Mouse (Mus musculus) liver, embryonic 14.5 days (tissue): ENCODE results near the gene Speg. TPM values are rescaled to one million over a fixed set of nuclear protein-coding genes. Genes with fewer than 3 reads are reported as not detected.

Experiments
- ATAC-seq: fragments of 200-750 bp; cut with Nextera tagmentation; 2 replicates; pipeline ENCODE4 v1.8.0; 2017; ENCODE audit warnings: moderate number of reproducible peaks, mild to moderate bottlenecking, moderate library complexity; ENCODE audit not compliant: insufficient read depth
- DNase-seq, 3 experiments: peaks; one replicate each; pipeline ENCODE4 v3.0.0-alpha.2; 2012 to 2013; ENCODE audit warnings: low read depth in 3 of 3, low spot score in 3 of 3
- H3K27ac ChIP-seq: fragments of 300-500 bp; sonication (generic); 2 replicates; pipeline ENCODE4 v1.5.1; 2014; ENCODE audit warnings: moderate library complexity, mild to moderate bottlenecking, control low read depth, inconsistent platforms
- H3K27me3 ChIP-seq: fragments of 300-500 bp; sonication (generic); 2 replicates; pipeline ENCODE4 v1.6.1; 2014; ENCODE audit warnings: mild to moderate bottlenecking, low read length, moderate library complexity; ENCODE audit not compliant: control insufficient read depth, insufficient read depth
- H3K36me3 ChIP-seq: fragments of 300-500 bp; sonication (generic); replicated peaks from 2 replicates; pipeline ENCODE4 v1.6.1; 2014; ENCODE audit warnings: low read depth; ENCODE audit not compliant: control insufficient read depth, insufficient read depth
- H3K4me1 ChIP-seq, 2 experiments: fragments of 200-500 bp in 1 of 2; fragments of 300-500 bp in 1 of 2; sonication (generic) in 1 of 2; replicated peaks; 2 replicates each; pipeline ENCODE4 v1.6.1; 2012 to 2014; ENCODE audit warnings: antibody characterized with exemption in 1 of 2, inconsistent platforms in 1 of 2, low read length in 1 of 2; ENCODE audit not compliant: control insufficient read depth in 2 of 2, insufficient read depth in 2 of 2
- H3K4me2 ChIP-seq: fragments of 300-500 bp; sonication (generic); 2 replicates; pipeline ENCODE4 v1.6.1; 2014; ENCODE audit warnings: low read depth, mild to moderate bottlenecking, control low read depth, moderate library complexity
- H3K4me3 ChIP-seq, 2 experiments: fragments of 200-500 bp in 1 of 2; fragments of 300-500 bp in 1 of 2; sonication (generic) in 1 of 2; 2 replicates each; pipeline ENCODE4 v1.5.1; 2012 to 2014; ENCODE audit warnings: low read depth in 2 of 2, low read length in 2 of 2, mild to moderate bottlenecking in 2 of 2, control low read depth in 1 of 2, inconsistent platforms in 1 of 2, moderate library complexity in 1 of 2; ENCODE audit not compliant: insufficient read depth in 1 of 2
- H3K9ac ChIP-seq: fragments of 300-500 bp; sonication (generic); replicated peaks from 2 replicates; pipeline ENCODE4 v1.6.1; 2014; ENCODE audit warnings: mild to moderate bottlenecking, control low read depth, moderate library complexity
- H3K9me3 ChIP-seq: fragments of 300-500 bp; sonication (generic); 2 replicates; pipeline ENCODE4 v1.6.1; 2016; ENCODE audit warnings: low read length, mixed read lengths; ENCODE audit not compliant: control insufficient read depth
- CTCF ChIP-seq: IDR thresholded peaks from 2 replicates; pipeline ENCODE4 v1.5.1; 2016; ENCODE audit warnings: antibody characterized with exemption, low read depth, control low read depth
- EP300 ChIP-seq: IDR thresholded peaks from 2 replicates; pipeline ENCODE4 v1.6.1; 2016; ENCODE audit warnings: antibody characterized with exemption, low read depth
- WGBS: fragments of 180-500 bp; shearing (Covaris S2); extraction: QIAGEN DNeasy Blood & Tissue Kit; methylation state at CpG from one replicate; pipeline ENCODE4 v1.1.7; 2014; ENCODE audit not compliant: insufficient replicate concordance; 5-methylcytosine and 5-hydroxymethylcytosine counted together
- polyA plus RNA-seq, 2 experiments: library from polyadenylated mRNA; depleted of rRNA in 1 of 2; stranded (reverse) in 1 of 2; unstranded in 1 of 2; fragments of >200 nt; fragmentation: Nextera tagmentation in 1 of 2; extraction: Ambion mirVana in 1 of 2; gene quantifications; 2 replicates each; pipeline versions ENCODE4 v1.2.1 to v1.2.3; 2012 to 2014

Speg gene
- polyA plus RNA-seq, 2 experiments, result 8.4 to 8.5 TPM

DNA sequence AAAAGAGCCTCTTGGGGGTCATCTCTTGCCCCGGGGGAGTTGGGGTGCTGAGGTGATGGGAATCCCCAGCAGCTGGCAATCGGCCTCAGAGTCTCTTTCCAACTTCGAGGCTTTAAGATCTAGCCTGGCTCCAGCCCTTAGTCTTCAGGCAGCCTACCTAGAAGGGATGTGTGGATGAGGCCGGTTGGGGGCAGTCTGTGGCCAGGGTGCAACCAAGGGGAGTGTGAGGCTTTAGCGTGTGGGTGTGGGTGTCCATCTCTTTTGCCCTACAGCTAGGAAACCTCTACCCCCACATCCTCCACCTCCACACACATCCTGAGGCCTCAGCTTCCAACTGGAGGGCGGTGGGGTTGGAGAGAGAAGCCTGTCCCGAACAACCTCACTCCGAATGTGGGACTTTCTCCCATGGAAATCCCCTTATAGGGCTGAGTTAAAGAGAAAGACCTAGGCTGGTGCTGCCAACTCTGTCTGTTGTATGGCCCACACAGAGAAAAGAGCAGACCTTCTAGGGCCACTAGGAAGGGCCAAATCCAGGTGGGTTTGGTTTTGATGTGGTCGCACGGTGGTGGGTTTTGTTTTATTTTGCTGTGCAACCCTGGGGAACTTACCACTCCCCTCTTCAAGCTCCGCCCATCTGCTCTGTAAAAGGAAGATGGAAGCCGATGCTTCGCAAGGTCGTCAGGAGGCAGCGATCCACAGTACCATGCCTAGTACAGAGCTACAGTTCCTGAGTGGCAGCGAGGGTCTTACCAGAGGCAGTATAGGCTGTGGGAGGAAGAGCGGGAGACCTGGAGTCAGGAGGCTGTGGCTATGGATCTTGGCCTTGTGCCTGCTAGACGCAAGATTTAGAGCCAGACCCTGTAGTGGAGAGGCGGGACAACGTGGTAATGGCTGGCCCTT is 29.8 kb upstream of the Speg start:
- no peak for ATAC-seq
- DNase-seq, result no peak
- no peak for TF ChIP-seq CTCF
- no peak for TF ChIP-seq EP300
- Histone ChIP-seq H3K36me3 (no peaks in the 10 kb centered on the region), H3K27ac (no peak overlapping the region), H3K4me1 (no peaks in the 10 kb centered on the region; a peak in 1 of 4 replicates), H3K27me3 (no peaks in the 10 kb centered on the region; the same call in 1 of the 2 replicates), H3K9me3 (no peaks in the 10 kb centered on the region), H3K4me2 (no peak overlapping the region), H3K4me3 (no peak overlapping the region), H3K9ac (no peak overlapping the region)
- WGBS, result 40% methylated on average over 20 of the region's 20 CpGs

DNA sequence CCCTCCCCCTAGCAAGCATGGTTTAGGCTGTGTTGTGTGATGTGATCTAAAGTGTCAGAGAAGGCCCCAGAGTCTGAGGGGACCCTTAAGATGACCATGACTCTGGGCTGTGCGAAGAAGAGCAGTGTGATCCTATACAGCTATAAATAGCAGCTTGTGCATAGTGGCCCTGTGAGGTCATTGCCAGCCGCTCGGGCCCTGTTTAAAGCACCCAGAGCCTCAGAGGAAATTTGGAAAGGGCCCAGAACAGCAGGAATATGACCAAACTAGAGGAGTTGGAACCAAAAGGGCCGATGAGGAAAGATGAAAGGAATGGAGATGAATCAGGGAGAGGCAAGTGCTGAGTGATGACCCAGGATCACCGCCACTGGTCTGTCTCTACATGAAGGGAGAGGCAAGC is 27.8 kb upstream of the Speg start:
- Histone ChIP-seq H3K4me1 (no peaks in the 10 kb centered on the region; a peak in 1 of 4 replicates), H3K27me3 (no peaks in the 10 kb centered on the region; the same call in 1 of the 2 replicates), H3K9ac (no peak overlapping the region), H3K9me3 (no peaks in the 10 kb centered on the region), H3K4me2 (no peak overlapping the region), H3K36me3 (no peaks in the 10 kb centered on the region), H3K4me3 (no peak overlapping the region), H3K27ac (no peak overlapping the region)
- no peak for DNase-seq
- TF ChIP-seq EP300, result no peak
- TF ChIP-seq CTCF, result no peak
- no peak for ATAC-seq
- 47% methylated on average over 5 of the region's 5 CpGs for WGBS

DNA sequence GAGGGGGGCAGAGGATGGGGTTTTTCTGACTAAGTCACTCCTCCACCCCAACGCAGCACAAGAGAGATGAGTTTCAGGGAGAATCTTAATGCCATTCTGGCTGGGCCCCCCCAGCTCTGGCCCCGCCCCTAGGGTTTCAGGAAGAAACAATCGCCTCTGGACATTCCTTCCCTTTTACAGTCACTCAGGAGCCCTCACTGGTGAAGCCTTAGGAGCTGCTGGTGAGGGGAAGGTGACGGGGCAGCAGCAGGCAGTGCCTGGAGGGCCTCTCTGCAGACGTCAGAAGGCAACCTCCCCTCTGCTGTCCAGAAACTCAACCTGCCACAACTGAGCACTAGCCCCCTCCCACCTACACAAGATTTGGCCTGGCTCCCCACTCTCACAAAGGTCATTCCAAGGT is 25.8 kb upstream of the Speg start:
- no peak overlapping the region for H3K27ac ChIP-seq
- H3K9ac ChIP-seq, result no peak overlapping the region
- no peak for ATAC-seq

DNA sequence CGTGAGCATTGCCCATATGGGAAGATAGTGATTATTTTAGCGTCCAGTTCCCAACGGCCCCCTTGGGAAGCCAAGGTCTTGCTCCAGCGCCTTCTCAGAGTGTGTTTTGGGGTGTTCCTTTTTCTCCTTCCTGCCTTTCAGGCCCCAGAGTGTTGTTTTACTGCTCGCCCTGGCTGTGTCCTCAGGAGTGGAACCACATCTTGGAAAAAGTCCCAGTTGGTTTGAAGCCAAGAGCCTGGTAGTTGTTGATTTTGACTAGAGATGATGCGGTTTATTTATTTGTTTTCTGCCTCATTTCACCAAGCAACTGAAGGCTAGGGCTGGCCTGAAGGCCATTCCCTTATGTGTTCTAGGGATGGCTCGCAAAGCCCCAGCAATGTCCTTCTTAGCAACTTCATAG is 17.8 kb upstream of the Speg start:
- DNase-seq, result no peak
- peaks cover 22% of the 10 kb centered on the region for H3K27me3 ChIP-seq
- no peak overlapping the region for H3K4me3 ChIP-seq
- ATAC-seq, result no peak
- 54% methylated on average over 7 of the region's 7 CpGs for WGBS
- no peaks in the 10 kb centered on the region for H3K36me3 ChIP-seq
- no peaks in the 10 kb centered on the region for H3K9me3 ChIP-seq
- H3K9ac ChIP-seq, result no peak overlapping the region
- H3K27ac ChIP-seq, result no peak overlapping the region
- no peaks in the 10 kb centered on the region for H3K4me1 ChIP-seq
- TF ChIP-seq CTCF, result no peak
- no peak for TF ChIP-seq EP300
- H3K4me2 ChIP-seq, result no peak overlapping the region

More for the DNA sequence above, 25.8 kb upstream of the Speg start:
- TF ChIP-seq EP300 (no peak), CTCF (no peak)
- Histone ChIP-seq H3K4me1 (no peaks in the 10 kb centered on the region; a peak in 1 of 4 replicates), H3K4me3 (no peak overlapping the region), H3K36me3 (no peaks in the 10 kb centered on the region), H3K4me2 (no peak overlapping the region), H3K9me3 (no peaks in the 10 kb centered on the region), H3K27me3 (no peaks in the 10 kb centered on the region; the same call in 1 of the 2 replicates)
- 39% methylated on average over 5 of the region's 5 CpGs for WGBS
- DNase-seq, result no peak

DNA sequence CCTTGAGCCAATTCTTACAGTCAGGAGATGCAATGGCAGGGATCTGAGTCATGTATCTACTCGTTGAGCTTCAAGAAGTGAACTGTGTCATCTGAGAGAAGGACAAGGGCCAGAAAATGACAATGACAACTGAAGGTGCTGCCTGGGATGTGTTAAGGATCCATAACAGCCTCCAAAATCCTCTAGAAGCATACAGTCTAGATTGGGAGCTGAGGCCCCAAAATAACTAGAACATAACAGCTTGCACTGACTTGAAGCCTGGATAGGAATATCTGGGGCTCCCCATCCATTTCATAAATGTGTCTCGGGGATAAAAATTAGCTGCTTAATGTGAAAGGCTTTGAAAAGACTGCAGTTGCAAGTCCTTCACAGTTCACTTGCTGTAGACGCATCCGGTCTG is 17.1 kb upstream of the Speg start:
- 73% methylated on average over 4 of the region's 4 CpGs for WGBS
- Histone ChIP-seq H3K27ac (no peak overlapping the region), H3K27me3 (peaks cover 22% of the 10 kb centered on the region), H3K36me3 (no peaks in the 10 kb centered on the region), H3K9ac (no peak overlapping the region), H3K4me1 (no peaks in the 10 kb centered on the region), H3K4me3 (no peak overlapping the region), H3K4me2 (no peak overlapping the region), H3K9me3 (no peaks in the 10 kb centered on the region)
- ATAC-seq (no peak), DNase-seq (no peak)
- TF ChIP-seq EP300 (no peak), CTCF (no peak)
